Comparison of ENCODE assay signal across 13 mouse cellular contexts in the genomic region with DNA sequence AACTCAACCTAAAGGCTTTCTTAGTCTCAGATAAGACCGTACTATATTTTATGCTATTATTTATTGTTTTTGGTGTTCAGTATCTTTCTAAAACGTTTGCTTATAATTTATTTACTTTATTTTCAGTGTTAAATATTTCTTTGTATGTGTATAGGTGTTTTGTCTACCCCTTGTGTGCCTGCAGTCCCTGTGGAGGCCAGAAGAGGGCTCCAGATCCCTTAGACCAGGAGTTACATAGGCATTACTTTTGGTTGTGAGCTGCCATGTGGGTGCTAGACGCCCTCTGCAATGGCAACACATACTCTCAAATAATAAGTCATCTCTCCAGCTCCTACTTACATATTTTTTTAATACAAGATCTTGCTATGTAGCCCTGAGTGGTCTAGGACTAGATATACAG. TPM values are rescaled to one million over a fixed set of nuclear protein-coding genes. Genes with fewer than 3 reads are reported as not detected.
DNase-seq lines count a peak whose midpoint lies in the region; ATAC-seq and TF ChIP-seq lines count a peak whose summit lies in the region.
"Had no signal": no experiment of that assay in that cellular context is flagged by ENCODE, and none has a peak within 500 bp of the region (broad histone marks: within the 10 kb centered on the region; RNA-seq: fewer than 3 reads in every experiment).

No protein-coding gene starts in this region.

- TF ChIP-seq EP300 in liver, postnatal 0 days (IDR thresholded peaks at IDR 0.05; ENCODE audit: low read depth) = no peak

- ATAC-seq in CD4-positive, CD25-positive, alpha-beta regulatory T cell, adult 4 months = no peak
- no peak for ATAC-seq in liver, postnatal 0 days
- no peak for ATAC-seq in megakaryocyte-erythroid progenitor cell, adult 5-6 weeks (replicated peaks; ENCODE audit: low FRiP score, low TSS enrichment, poor library complexity, severe bottlenecking)

- no peaks in the 10 kb centered on the region for H3K36me3 ChIP-seq in liver, postnatal 0 days (replicated peaks; ENCODE audit: insufficient read depth, low read length)
- H3K36me3 ChIP-seq in ES-E14 (ENCODE audit: control insufficient read depth, insufficient read depth, low read length, poor library complexity, severe bottlenecking) = no peaks in the 10 kb centered on the region
- H3K36me3 ChIP-seq: embryonic facial prominence, embryonic 15.5 days had no signal

- no peaks in the 10 kb centered on the region for H3K4me1 ChIP-seq in liver, postnatal 0 days (ENCODE audit: insufficient read depth)
- H3K4me1 ChIP-seq in ES-E14 (ENCODE audit: control insufficient read depth in 2 of 2, insufficient read depth in 2 of 2, low read length in 2 of 2, poor library complexity in 1 of 2) = no peaks in the 10 kb centered on the region
- H3K4me1 ChIP-seq: embryonic facial prominence, embryonic 15.5 days had no signal

- no peak overlapping the region for H3K27ac ChIP-seq in liver, postnatal 0 days (ENCODE audit: low read depth)
- no peak overlapping the region for H3K27ac ChIP-seq in ES-E14 (ENCODE audit: insufficient read depth, low read depth, low read length, poor library complexity, severe bottlenecking)
- H3K27ac ChIP-seq: embryonic facial prominence, embryonic 15.5 days had no signal

- peak; percentile 62 for DNase-seq in CD4-positive, CD25-positive, alpha-beta regulatory T cell, adult 2 months (ENCODE audit: low read depth, low spot score)
- no peak for DNase-seq in liver, postnatal 0 days
- DNase-seq in liver (no peak), ES-E14 (ENCODE audit: low read depth, low spot score) (peak; percentile 43)
- peak; percentile 67 for DNase-seq in induced T-regulatory cell, adult 2 months (ENCODE audit: low read depth)
- no peak for DNase-seq in cerebellum, adult 11 months
- DNase-seq: adrenal gland, postnatal 10 days; cerebellum, adult 9-11 months; kidney, adult 18-20 months; lung, postnatal 10 days had no signal

- no peaks in the 10 kb centered on the region for H3K27me3 ChIP-seq in liver, postnatal 0 days (ENCODE audit: insufficient read depth, low read length)
- H3K27me3 ChIP-seq: embryonic facial prominence, embryonic 15.5 days had no signal

- WGBS in liver, postnatal 0 days (ENCODE audit: insufficient replicate concordance) = 52% methylated on average over 3 of the region's 3 CpGs

- H3K9me3 ChIP-seq in liver, postnatal 0 days (ENCODE audit: low read length) = no peaks in the 10 kb centered on the region
- H3K9me3 ChIP-seq in ES-E14 (ENCODE audit: control insufficient read depth, insufficient read depth, low read depth, low read length) = no peaks in the 10 kb centered on the region
- H3K9me3 ChIP-seq: embryonic facial prominence, embryonic 15.5 days had no signal

- H3K9ac ChIP-seq in liver, postnatal 0 days (replicated peaks) = no peak overlapping the region
- H3K9ac ChIP-seq in ES-E14 (ENCODE audit: insufficient read depth, low read depth, low read length, poor library complexity, severe bottlenecking) = no peak overlapping the region
- H3K9ac ChIP-seq: embryonic facial prominence, embryonic 15.5 days had no signal

- in situ Hi-C loops in ES-E14 (cut with MboI; ENCODE audit: low sequenced_read_pairs in 2 of 2, unreplicated experiment in 2 of 2) = loop anchor here in 1 of 2 experiments (10.0 kb wide), 1 partner anchor 143 kb away; a partner anchor contains a TSS

- peak; percentile 55 for TF ChIP-seq CTCF in liver, postnatal 0 days (IDR thresholded peaks at IDR 0.05; ENCODE audit: low read depth)

- no peak overlapping the region for H3K4me3 ChIP-seq in liver, postnatal 0 days (ENCODE audit: low read depth, low read length)
- H3K4me3 ChIP-seq in ES-E14 (ENCODE audit: insufficient read depth in 1 of 2, low read depth in 1 of 2, low read length in 2 of 2, poor library complexity in 1 of 2, severe bottlenecking in 1 of 2) = no peak overlapping the region
- H3K4me3 ChIP-seq: embryonic facial prominence, embryonic 15.5 days had no signal

- no peak overlapping the region for H3K4me2 ChIP-seq in liver, postnatal 0 days (ENCODE audit: low read depth, low read length)
- H3K4me2 ChIP-seq: embryonic facial prominence, embryonic 15.5 days had no signal

TF ChIP-seq in ES-E14, 5 proteins besides CTCF, POLR2A, EP300 and RAD21:
- TF ChIP-seq MAFK (IDR thresholded peaks at IDR 0.05; ENCODE audit: insufficient read depth, low read depth, low read length) (no peak), ZC3H11A (IDR thresholded peaks at IDR 0.05; ENCODE audit: borderline replicate concordance, low read depth, low read length) (peak; percentile 37; the same call in 1 of the 2 replicates)
TF ChIP-seq in ES-E14: peak in this region for 1.

RNA-seq across cellular contexts. Expression of a gene that starts 12.3 kb away (rescaled TPM):
- polyA plus RNA-seq in CD4-positive, CD25-positive, alpha-beta regulatory T cell, adult 4 months (2017; shearing (Covaris generic)) = 10 to 100 TPM; 29.5 to 51.5 TPM
- 18.1 and 22.7 TPM in 2 replicates for polyA plus RNA-seq in liver, postnatal 0 days (2015; fragmentation: Nextera tagmentation; extraction: Ambion mirVana)
- 153 and 241 TPM in 2 replicates for total RNA-seq in ES-E14 (2012; rRNA removed)
- total RNA-seq in megakaryocyte-erythroid progenitor cell, adult 5-6 weeks (2014; fragmentation: Nextera tagmentation) = 83.0 and 151 TPM in 2 replicates
- 82.1 and 85.1 TPM in 2 replicates for total RNA-seq in megakaryocyte-erythroid progenitor cell, adult 5-6 weeks (2017)

RNA-seq across cellular contexts. Expression of a gene that starts 16.3 kb away (rescaled TPM):
- 100 to 1,000 TPM; 111 to 143 TPM for polyA plus RNA-seq in CD4-positive, CD25-positive, alpha-beta regulatory T cell, adult 4 months (2017; shearing (Covaris generic))
- polyA plus RNA-seq in liver, postnatal 0 days (2015; fragmentation: Nextera tagmentation; extraction: Ambion mirVana) = 1.8 and 2.0 TPM in 2 replicates
- 0.11 and 0.18 TPM in 2 replicates for total RNA-seq in ES-E14 (2012; rRNA removed)
- 1.1 and 1.4 TPM in 2 replicates for total RNA-seq in megakaryocyte-erythroid progenitor cell, adult 5-6 weeks (2014; fragmentation: Nextera tagmentation)
- total RNA-seq in megakaryocyte-erythroid progenitor cell, adult 5-6 weeks (2017) = 0.42 and 1.1 TPM in 2 replicates

RNA-seq across cellular contexts. Expression of a gene that starts 37.2 kb away (rescaled TPM):
- polyA plus RNA-seq in CD4-positive, CD25-positive, alpha-beta regulatory T cell, adult 4 months (2017; shearing (Covaris generic)) = 10 to 100 TPM; 17.4 to 22.8 TPM
- polyA plus RNA-seq in liver, postnatal 0 days (2015; fragmentation: Nextera tagmentation; extraction: Ambion mirVana) = 0.95 and 1.3 TPM in 2 replicates
- total RNA-seq in ES-E14 (2012; rRNA removed) = 12.9 and 18.7 TPM in 2 replicates
- 3.0 and 6.0 TPM in 2 replicates for total RNA-seq in megakaryocyte-erythroid progenitor cell, adult 5-6 weeks (2014; fragmentation: Nextera tagmentation)
- 0.08 and 2.7 TPM in 2 replicates for total RNA-seq in megakaryocyte-erythroid progenitor cell, adult 5-6 weeks (2017)

Comparison
In these comparisons a context has a peak if more than half of its experiments do, and no peak if none do; other contexts are left out.
1. DNase-seq: peak in CD4-positive, CD25-positive, alpha-beta regulatory T cell, adult 2 months (single experiment), ES-E14 (single experiment) and induced T-regulatory cell, adult 2 months (single experiment); none in liver, postnatal 0 days (single experiment), liver (single experiment) and cerebellum, adult 11 months (single experiment).